Mouse (Mus musculus): ENCODE measurements around the gene Tank. TPM values are rescaled to one million over a fixed set of nuclear protein-coding genes. Genes with fewer than 3 reads are reported as not detected.
A peak's percentile ranks its signal among the peaks of the same experiment; 100 is the strongest.

Gene Tank
- 32.4 and 32.6 TPM in 2 replicates for polyA plus RNA-seq (2015; fragmentation: Nextera tagmentation; extraction: Ambion mirVana)

DNA sequence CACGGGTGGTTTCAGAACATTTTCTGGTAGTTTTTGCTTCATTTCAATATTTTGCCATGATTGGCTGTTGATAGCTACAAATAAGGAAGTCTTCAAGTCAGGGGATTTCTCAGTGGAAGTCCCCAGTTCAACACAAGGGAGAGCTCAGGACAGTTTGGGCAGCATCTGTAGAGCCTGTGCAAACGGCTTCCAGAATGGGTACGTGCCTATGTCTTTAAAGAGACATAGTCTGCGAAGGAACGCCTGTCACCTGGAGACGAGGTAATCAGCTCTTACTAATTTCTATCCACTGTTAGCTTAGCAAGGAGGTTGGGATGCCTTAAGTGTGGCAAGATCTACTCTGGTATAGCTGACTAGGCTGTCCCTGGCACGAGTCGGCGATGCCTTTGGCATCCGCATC is at the start of gene Tank:
Gene Tank (plus strand): TSS at position 153 of the 400 bp plus-strand sequence.
- peaks cover 8% of the 10 kb centered on the region; the same call in 1 of the 2 replicates for H3K4me1 ChIP-seq
- H3K9ac ChIP-seq = no peak within 1 kb of the TSS
- H3K36me3 ChIP-seq = no peaks in the 10 kb centered on the region
- H3K9me3 ChIP-seq = no peaks in the 10 kb centered on the region
- 80% methylated on average over 10 of the region's 10 CpGs for WGBS
- H3K4me3 ChIP-seq = no peak within 1 kb of the TSS
- ATAC-seq (ENCODE audit: borderline replicate concordance, extremely low read depth, low FRiP score, low TSS enrichment) = no peak
- H3K27me3 ChIP-seq = no peaks in the 10 kb centered on the region
- 0 out of 2 replicates have a peak within 1 kb of the TSS, but pooled peaks have one; percentile 38 for H3K4me2 ChIP-seq
- no peak within 1 kb of the TSS for H3K27ac ChIP-seq

DNA sequence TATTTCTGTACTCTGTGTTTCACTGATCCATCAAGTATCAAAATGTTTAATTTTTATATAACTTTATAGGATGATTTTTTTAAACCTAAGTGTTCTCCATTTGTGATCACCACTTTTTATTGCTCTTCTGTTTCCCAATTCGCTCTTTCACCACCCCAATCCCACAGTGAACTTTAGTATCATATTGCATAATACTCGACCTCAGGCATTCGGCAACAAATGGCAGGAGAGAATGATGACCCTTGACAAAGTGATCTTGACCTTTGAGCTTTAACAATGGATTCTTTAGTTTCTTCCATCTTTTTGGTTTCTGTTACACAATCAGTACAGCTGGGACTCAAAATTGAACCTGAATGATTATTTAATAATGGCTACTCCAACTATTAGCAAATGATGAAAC is 46.1 kb upstream of the Tank start:
- Histone ChIP-seq H3K4me2 (no peak overlapping the region), H3K27me3 (no peaks in the 10 kb centered on the region), H3K36me3 (no peaks in the 10 kb centered on the region), H3K9me3 (no peaks in the 10 kb centered on the region), H3K27ac (no peak overlapping the region), H3K4me1 (no peaks in the 10 kb centered on the region), H3K9ac (no peak overlapping the region), H3K4me3 (no peak overlapping the region)
- ATAC-seq (ENCODE audit: borderline replicate concordance, extremely low read depth, low FRiP score, low TSS enrichment) = no peak
- 46% methylated on average over 3 of the region's 3 CpGs for WGBS

DNA sequence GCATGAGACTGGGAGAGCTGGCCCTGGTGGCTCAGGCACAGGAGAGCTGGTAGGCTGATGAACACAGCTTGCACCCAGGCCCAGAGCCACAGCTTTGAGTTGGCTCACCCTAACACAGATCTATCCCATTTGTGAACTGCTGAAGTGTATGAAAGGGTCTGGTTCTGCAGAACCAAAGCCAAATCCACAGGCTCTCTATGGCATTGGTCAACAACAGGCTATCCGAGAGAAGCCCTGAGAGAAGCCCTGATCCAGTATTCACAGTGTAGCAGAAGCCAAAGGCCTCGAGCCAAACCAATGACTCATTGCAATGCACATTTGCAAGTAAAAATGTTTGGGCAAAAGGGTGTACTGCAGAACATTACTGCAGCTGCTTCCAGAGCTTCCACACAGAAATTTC is 45.3 kb upstream of the Tank start:
- H3K4me2 ChIP-seq = no peak overlapping the region
- 55% methylated on average over 2 of the region's 2 CpGs for WGBS
- H3K27me3 ChIP-seq = no peaks in the 10 kb centered on the region
- 0 out of 2 replicates have a peak, but pooled peaks have one; percentile 11 for ATAC-seq (ENCODE audit: borderline replicate concordance, extremely low read depth, low FRiP score, low TSS enrichment)
- no peaks in the 10 kb centered on the region for H3K4me1 ChIP-seq
- H3K9me3 ChIP-seq = no peaks in the 10 kb centered on the region
- H3K4me3 ChIP-seq = no peak overlapping the region
- no peak overlapping the region for H3K27ac ChIP-seq
- no peaks in the 10 kb centered on the region for H3K36me3 ChIP-seq
- no peak overlapping the region for H3K9ac ChIP-seq

DNA sequence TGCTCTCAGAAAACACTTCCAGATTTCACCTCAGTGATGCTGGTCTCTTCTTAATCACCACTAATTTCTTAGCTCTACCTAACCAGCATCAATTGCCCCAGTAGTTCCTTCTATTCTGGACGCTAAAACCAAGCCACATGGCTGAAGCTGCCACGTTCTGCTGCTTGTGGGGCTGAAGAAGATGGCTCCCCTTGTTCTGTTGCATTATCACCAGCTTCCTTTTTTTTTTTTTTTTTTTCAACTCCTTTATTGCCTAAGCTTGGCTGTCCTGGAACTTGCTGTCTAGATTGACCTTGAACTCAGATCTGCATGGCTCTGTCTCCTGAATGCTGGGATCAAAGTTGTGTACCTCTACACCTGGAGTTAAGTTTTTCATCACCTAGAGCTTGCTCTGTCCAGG is 41.5 kb upstream of the Tank start:
- WGBS = 69% methylated on average over 2 of the region's 2 CpGs
- Histone ChIP-seq H3K27me3 (no peaks in the 10 kb centered on the region), H3K4me2 (no peak overlapping the region), H3K4me3 (no peak overlapping the region), H3K4me1 (no peaks in the 10 kb centered on the region), H3K9ac (no peak overlapping the region), H3K9me3 (no peaks in the 10 kb centered on the region), H3K27ac (no peak overlapping the region), H3K36me3 (no peaks in the 10 kb centered on the region)
- ATAC-seq (ENCODE audit: borderline replicate concordance, extremely low read depth, low FRiP score, low TSS enrichment) = no peak

DNA sequence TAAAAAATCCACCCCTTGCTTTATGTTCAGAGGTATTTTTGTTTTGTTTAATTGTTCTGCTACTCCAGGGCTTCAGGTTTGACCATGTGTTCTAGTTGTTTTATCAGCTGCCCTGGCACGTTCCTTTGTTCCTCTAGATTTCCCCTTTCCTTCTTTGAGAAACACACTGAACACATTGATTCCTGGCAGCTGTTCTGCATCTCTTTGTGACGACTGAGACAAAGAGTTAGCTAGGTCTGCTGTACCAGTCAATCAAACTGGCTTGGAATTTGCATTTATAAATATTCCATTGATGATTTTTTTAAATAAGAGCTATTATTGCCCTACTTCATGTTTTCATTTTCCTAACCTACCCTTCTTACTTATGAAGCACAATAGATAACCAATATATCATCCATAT is 39.0 kb upstream of the Tank start:
- H3K27ac ChIP-seq = no peak overlapping the region
- no peak overlapping the region for H3K9ac ChIP-seq
- no peaks in the 10 kb centered on the region for H3K9me3 ChIP-seq
- H3K27me3 ChIP-seq = no peaks in the 10 kb centered on the region
- no peaks in the 10 kb centered on the region for H3K4me1 ChIP-seq
- no peak overlapping the region for H3K4me3 ChIP-seq
- no peak for ATAC-seq (ENCODE audit: borderline replicate concordance, extremely low read depth, low FRiP score, low TSS enrichment)
- H3K4me2 ChIP-seq = no peak overlapping the region
- H3K36me3 ChIP-seq = no peaks in the 10 kb centered on the region
- WGBS = 12% methylated on average over 2 of the region's 2 CpGs

DNA sequence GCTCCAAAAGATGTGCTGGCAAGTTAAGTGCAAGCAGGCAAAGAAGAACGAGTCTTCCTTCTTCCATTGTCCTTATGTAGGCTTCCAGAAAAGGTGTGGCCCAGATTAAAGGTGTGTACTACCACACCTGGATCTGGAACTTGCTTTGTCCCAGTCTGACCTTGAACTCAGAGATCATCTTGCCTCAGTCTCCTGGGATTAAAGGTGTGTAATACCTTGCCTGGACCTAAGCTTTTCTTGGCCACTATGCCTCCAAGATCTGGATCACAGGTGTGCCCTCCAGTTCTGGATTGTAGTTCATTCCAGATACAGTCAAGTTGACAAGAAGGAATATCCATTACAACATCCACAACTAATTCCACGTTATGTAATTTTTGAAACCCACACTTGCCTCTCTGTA is 36.0 kb upstream of the Tank start:
- no peak overlapping the region for H3K27ac ChIP-seq
- H3K4me3 ChIP-seq = no peak overlapping the region
- no peaks in the 10 kb centered on the region for H3K36me3 ChIP-seq
- H3K4me2 ChIP-seq = no peak overlapping the region
- no peak overlapping the region for H3K9ac ChIP-seq
- no peaks in the 10 kb centered on the region for H3K4me1 ChIP-seq
- 65% methylated on average over 2 of the region's 2 CpGs for WGBS
- H3K9me3 ChIP-seq = no peaks in the 10 kb centered on the region
- ATAC-seq (ENCODE audit: borderline replicate concordance, extremely low read depth, low FRiP score, low TSS enrichment) = no peak
- H3K27me3 ChIP-seq = no peaks in the 10 kb centered on the region

DNA sequence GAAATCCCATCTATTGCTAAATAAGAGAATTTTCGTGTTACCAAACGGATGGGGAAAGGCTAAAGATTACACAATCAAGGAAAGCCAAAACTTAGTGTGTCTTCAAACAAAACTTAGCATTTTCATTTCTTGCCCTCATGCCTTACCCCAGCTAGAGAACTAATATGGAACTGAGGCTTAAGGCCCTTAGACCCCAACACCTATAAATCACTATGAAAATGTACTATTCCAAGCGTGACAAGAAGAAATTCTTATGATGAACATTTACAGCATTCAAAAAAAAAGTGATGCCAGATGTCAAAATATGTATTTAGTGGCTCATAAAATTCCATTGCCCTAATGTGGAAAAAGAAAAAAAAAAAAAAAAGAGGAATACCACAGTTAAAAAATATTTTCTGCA is 32.7 kb upstream of the Tank start:
- no peaks in the 10 kb centered on the region for H3K4me1 ChIP-seq
- no peak overlapping the region for H3K27ac ChIP-seq
- no peaks in the 10 kb centered on the region for H3K9me3 ChIP-seq
- no peak overlapping the region for H3K4me2 ChIP-seq
- H3K4me3 ChIP-seq = no peak overlapping the region
- H3K27me3 ChIP-seq = no peaks in the 10 kb centered on the region
- no peak overlapping the region for H3K9ac ChIP-seq
- no peaks in the 10 kb centered on the region for H3K36me3 ChIP-seq
- 64% methylated on average over 3 of the region's 3 CpGs for WGBS
- no peak for ATAC-seq (ENCODE audit: borderline replicate concordance, extremely low read depth, low FRiP score, low TSS enrichment)

DNA sequence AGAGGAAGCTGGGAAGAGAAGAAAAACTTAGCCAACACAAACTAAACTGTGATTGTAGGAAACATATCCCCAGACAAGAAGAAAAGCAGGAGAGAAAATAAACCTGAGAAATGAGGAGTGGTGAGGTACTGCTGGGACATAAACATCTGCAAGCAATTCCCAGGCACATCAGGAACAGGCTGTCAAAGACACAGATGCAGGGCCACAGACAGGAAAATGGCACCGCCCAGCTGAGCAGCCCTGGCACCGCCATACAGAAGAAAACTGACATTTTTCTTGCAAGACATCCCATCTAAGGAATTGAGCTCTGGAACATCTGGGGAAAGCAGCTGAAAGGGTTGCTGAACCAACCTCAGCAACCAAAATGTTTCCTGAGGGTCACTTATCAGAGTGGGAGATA is 30.4 kb upstream of the Tank start:
- no peak overlapping the region for H3K27ac ChIP-seq
- no peak overlapping the region for H3K4me2 ChIP-seq
- H3K36me3 ChIP-seq = no peaks in the 10 kb centered on the region
- no peaks in the 10 kb centered on the region for H3K9me3 ChIP-seq
- H3K4me1 ChIP-seq = no peaks in the 10 kb centered on the region
- no peak for ATAC-seq (ENCODE audit: borderline replicate concordance, extremely low read depth, low FRiP score, low TSS enrichment)
- H3K27me3 ChIP-seq = no peaks in the 10 kb centered on the region
- WGBS = 30% methylated on average over 2 of the region's 2 CpGs
- no peak overlapping the region for H3K9ac ChIP-seq
- H3K4me3 ChIP-seq = no peak overlapping the region

DNA sequence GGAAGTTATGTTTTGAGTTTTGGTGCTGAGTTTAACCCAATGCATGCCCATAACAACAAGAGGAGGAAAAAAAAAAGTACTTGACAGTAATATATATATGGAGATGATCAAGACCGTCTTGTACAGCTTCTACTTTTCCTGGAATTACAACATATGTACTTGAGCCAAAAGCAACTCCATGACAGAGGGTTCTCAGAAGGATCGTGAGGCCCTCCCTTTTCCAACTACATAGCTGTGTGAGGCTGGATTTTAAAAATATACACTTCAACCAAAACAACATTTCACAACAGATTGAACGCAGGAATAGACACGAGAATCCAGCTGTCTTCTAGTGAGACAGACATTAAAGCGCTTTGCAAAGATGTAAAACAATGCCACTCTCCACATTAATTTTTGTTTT is 26.7 kb upstream of the Tank start:
- H3K36me3 ChIP-seq = no peaks in the 10 kb centered on the region
- no peak overlapping the region for H3K9ac ChIP-seq
- H3K4me3 ChIP-seq = no peak overlapping the region
- WGBS = 60% methylated on average over 5 of the region's 5 CpGs
- no peak for ATAC-seq (ENCODE audit: borderline replicate concordance, extremely low read depth, low FRiP score, low TSS enrichment)
- no peaks in the 10 kb centered on the region for H3K9me3 ChIP-seq
- no peak overlapping the region for H3K4me2 ChIP-seq
- H3K27me3 ChIP-seq = no peaks in the 10 kb centered on the region
- no peaks in the 10 kb centered on the region for H3K4me1 ChIP-seq
- H3K27ac ChIP-seq = no peak overlapping the region

DNA sequence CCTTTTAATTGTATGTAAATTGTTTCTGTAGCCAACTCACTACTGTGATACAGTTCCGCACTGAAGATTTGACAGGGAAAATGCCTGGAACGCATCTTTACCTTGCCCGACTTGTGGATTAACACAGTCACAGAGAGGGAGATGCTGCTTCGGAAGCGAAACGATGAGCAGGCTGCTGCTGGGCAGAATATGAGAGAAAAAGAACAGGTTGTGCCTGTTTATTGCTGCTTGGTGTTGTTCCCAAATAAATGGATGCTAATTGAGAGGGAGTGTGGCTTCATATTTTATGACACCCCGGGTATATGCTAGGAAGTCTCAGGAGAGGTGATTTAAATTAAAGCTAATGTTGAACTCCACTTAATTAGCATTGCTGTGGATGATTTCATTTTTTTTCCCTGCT is 23.0 kb upstream of the Tank start:
- Histone ChIP-seq H3K27ac (no peak overlapping the region), H3K4me2 (no peak overlapping the region), H3K4me1 (no peaks in the 10 kb centered on the region), H3K9me3 (no peaks in the 10 kb centered on the region), H3K4me3 (no peak overlapping the region), H3K27me3 (no peaks in the 10 kb centered on the region), H3K36me3 (no peaks in the 10 kb centered on the region), H3K9ac (no peak overlapping the region)
- no peak for ATAC-seq (ENCODE audit: borderline replicate concordance, extremely low read depth, low FRiP score, low TSS enrichment)
- 82% methylated on average over 7 of the region's 7 CpGs for WGBS

DNA sequence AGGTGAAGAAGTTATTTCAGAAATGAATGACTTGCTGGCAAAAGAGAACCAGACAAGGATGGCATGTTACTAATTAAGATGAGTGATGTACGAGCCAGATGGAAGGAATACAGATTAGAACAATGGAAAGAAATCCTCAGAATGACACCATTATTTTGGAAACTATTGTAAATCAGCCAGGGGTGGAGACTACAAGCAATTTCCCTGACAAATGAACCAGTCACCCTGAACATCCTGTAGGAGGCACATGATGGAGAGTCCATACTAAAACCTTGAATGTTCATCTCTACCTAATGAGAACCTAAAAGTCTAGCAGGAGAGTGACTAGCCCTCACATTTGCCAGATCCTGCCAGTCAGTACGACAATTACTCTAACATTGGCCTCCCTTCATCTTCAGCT is 22.6 kb upstream of the Tank start:
- H3K4me2 ChIP-seq = no peak overlapping the region
- no peaks in the 10 kb centered on the region for H3K36me3 ChIP-seq
- H3K9ac ChIP-seq = no peak overlapping the region
- no peaks in the 10 kb centered on the region for H3K27me3 ChIP-seq
- no peak for ATAC-seq (ENCODE audit: borderline replicate concordance, extremely low read depth, low FRiP score, low TSS enrichment)
- 62% methylated on average over 2 of the region's 2 CpGs for WGBS
- no peak overlapping the region for H3K27ac ChIP-seq
- H3K4me1 ChIP-seq = no peaks in the 10 kb centered on the region
- H3K4me3 ChIP-seq = no peak overlapping the region
- H3K9me3 ChIP-seq = no peaks in the 10 kb centered on the region

DNA sequence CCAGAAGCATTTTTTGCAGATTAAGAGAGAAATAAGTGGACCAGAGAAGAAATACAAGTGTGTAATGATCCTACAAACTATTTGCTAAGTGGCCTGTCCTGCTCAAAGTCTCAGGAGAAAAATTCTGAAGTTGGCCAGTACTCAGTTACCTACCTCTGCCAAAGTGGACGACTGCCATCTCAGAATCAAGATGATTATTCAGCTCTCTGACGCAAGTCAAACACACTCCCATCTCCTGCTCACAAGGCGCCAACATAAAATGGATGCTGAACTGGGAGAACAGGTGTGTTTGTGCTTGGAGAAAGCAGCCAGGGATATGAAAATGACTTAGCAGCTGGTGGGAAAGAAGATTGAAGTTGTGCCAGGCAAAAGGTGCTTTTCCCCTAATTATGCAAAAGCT is 21.7 kb upstream of the Tank start:
- Histone ChIP-seq H3K9ac (no peak overlapping the region), H3K27ac (no peak overlapping the region), H3K4me1 (no peaks in the 10 kb centered on the region), H3K27me3 (no peaks in the 10 kb centered on the region), H3K4me3 (no peak overlapping the region), H3K36me3 (no peaks in the 10 kb centered on the region), H3K4me2 (no peak overlapping the region), H3K9me3 (no peaks in the 10 kb centered on the region)
- no peak for ATAC-seq (ENCODE audit: borderline replicate concordance, extremely low read depth, low FRiP score, low TSS enrichment)
- WGBS = 50% methylated on average over 3 of the region's 3 CpGs

DNA sequence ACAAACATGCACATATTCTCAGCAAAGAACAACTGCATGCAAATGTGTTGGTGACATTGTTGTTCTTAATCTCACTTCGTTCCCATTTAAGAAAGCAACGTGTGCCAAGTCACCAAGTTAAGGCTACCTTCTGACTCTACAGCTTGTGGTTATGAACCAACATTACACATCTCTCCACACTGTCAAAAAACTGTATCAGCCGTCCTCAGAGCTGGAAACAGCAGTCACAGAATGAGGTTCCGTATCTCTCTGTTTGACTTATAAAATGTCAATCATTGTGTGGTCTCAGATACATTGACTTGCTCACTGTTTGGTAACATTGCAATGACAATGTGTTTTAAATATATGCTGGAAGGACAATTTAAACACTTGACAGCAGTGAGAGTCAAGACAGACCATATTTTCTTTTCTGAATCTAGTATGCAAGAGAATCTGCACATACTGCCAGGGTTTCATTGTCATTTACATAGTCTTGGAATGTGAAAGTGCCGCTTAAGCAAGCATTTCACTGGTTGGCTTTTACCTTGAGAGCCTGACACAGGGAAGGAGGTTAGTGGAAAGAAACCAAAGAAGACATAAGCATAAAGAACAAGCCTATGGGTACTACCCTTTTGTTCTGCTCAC is 20.4 kb upstream of the Tank start:
- Histone ChIP-seq H3K4me1 (no peaks in the 10 kb centered on the region), H3K27ac (no peak overlapping the region), H3K9ac (no peak overlapping the region), H3K9me3 (no peaks in the 10 kb centered on the region), H3K27me3 (no peaks in the 10 kb centered on the region), H3K4me3 (no peak overlapping the region), H3K36me3 (no peaks in the 10 kb centered on the region), H3K4me2 (no peak overlapping the region)
- 56% methylated on average over 5 of the region's 5 CpGs for WGBS
- ATAC-seq (ENCODE audit: borderline replicate concordance, extremely low read depth, low FRiP score, low TSS enrichment) = no peak

Measured in lung, embryonic 15.5 days (tissue).